Mouse (Mus musculus) duodenum, adult 2 months (tissue): ENCODE results near the gene H2-T22. TPM values are rescaled to one million over a fixed set of nuclear protein-coding genes. Genes with fewer than 3 reads are reported as not detected.

ENCODE experiments used
- polyA plus RNA-seq: library from polyadenylated mRNA; depleted of rRNA; stranded (reverse); fragments of >200 nt; gene quantifications from 2 replicates; pipeline ENCODE4 v1.2.3, GENCODE M21; 2012; ENCODE audit warnings: low replicate concordance; rRNA removed

H2-T22 gene
- 22.4 and 45.9 TPM in 2 replicates for polyA plus RNA-seq

GRCm38 (mm10) chr17:36042610-36043169, at the start of gene H2-T22, which contains the start of gene Gm6034:
H2-T22 (minus strand) TSS chr17:36042747.
Gm6034 (plus strand) TSS chr17:36042961.

GRCm38 (mm10) chr17:36058362-36058761, 15.8 kb upstream of the H2-T22 start, which contains the start of gene Gm11127:
Gm11127 (minus strand) TSS chr17:36058371.

GRCm38 (mm10) chr17:36032351-36032875, 10.1 kb downstream of the H2-T22 start, which contains the start of gene H2-T23:
H2-T23 (minus strand) TSS chr17:36032855.

GRCm38 (mm10) chr17:36020191-36021073, 22.1 kb downstream of the H2-T22 start, which contains the start of gene H2-T24:
H2-T24 (minus strand) TSS chr17:36020560.

Other genes starting within 250 kb of the H2-T22 start
- gene Ier3, start 221.1 kb downstream of the H2-T22 start, polyA plus RNA-seq: 20.3 and 22.3 TPM in 2 replicates
- gene Flot1, start 219.5 kb downstream of the H2-T22 start, polyA plus RNA-seq: 39.8 and 40.1 TPM in 2 replicates
- gene Tubb5, start 204.4 kb downstream of the H2-T22 start, polyA plus RNA-seq: 105 and 114 TPM in 2 replicates
- 1.4 and 3.0 TPM in 2 replicates for gene Mdc1, start 201.2 kb downstream of the H2-T22 start, polyA plus RNA-seq
- gene Nrm, start 181.4 kb downstream of the H2-T22 start, polyA plus RNA-seq: 13.6 and 21.1 TPM in 2 replicates
- gene Ppp1r18, start 177.2 kb downstream of the H2-T22 start, polyA plus RNA-seq: 16.2 and 25.7 TPM in 2 replicates
- 36.5 and 59.4 TPM in 2 replicates for gene Dhx16, start 162.9 kb downstream of the H2-T22 start, polyA plus RNA-seq
- 180 and 283 TPM in 2 replicates for gene 2310061I04Rik, start 145.3 kb downstream of the H2-T22 start, polyA plus RNA-seq
- 47.1 and 64.0 TPM in 2 replicates for gene Atat1, start 132.7 kb downstream of the H2-T22 start, polyA plus RNA-seq
- gene Mrps18b, start 126.4 kb downstream of the H2-T22 start, polyA plus RNA-seq: 74.3 and 76.9 TPM in 2 replicates
- gene Ppp1r10, start 126.3 kb downstream of the H2-T22 start, polyA plus RNA-seq: 25.8 and 36.2 TPM in 2 replicates
- gene Abcf1, start 73.0 kb downstream of the H2-T22 start, polyA plus RNA-seq: 60.3 and 89.7 TPM in 2 replicates
- gene Gnl1, start 62.9 kb downstream of the H2-T22 start, polyA plus RNA-seq: 17.2 and 34.2 TPM in 2 replicates
- 8.2 and 8.5 TPM in 2 replicates for gene Prr3, start 62.5 kb downstream of the H2-T22 start, polyA plus RNA-seq
- 1.2 and 1.9 TPM in 2 replicates for gene H2-T24, start 22.2 kb downstream of the H2-T22 start, polyA plus RNA-seq
- 247 and 672 TPM in 2 replicates for gene H2-T23, start 9.9 kb downstream of the H2-T22 start, polyA plus RNA-seq
- not detected in 2 replicates for gene Gm6034, start 214 bp upstream of the H2-T22 start, polyA plus RNA-seq
- 46.7 and 279 TPM in 2 replicates for gene Gm11127, start 15.6 kb upstream of the H2-T22 start, polyA plus RNA-seq
- gene Gm19684, start 78.9 kb upstream of the H2-T22 start, polyA plus RNA-seq: 0.06 TPM in 2 replicates
- gene Gm7030, start 86.7 kb upstream of the H2-T22 start, polyA plus RNA-seq: 12.6 and 15.9 TPM in 2 replicates
- gene Gm8909, start 125.8 kb upstream of the H2-T22 start, polyA plus RNA-seq: 99.5 and 293 TPM in 2 replicates
- 118 and 133 TPM in 2 replicates for gene H2-T3, start 147.5 kb upstream of the H2-T22 start, polyA plus RNA-seq
- gene Rpp21, start 215.3 kb upstream of the H2-T22 start, polyA plus RNA-seq: 132 and 151 TPM in 2 replicates
- 5.3 and 8.0 TPM in 2 replicates for gene Trim39, start 229.5 kb upstream of the H2-T22 start, polyA plus RNA-seq
- not detected in 2 replicates for gene H2-M10.2, start 243.7 kb upstream of the H2-T22 start, polyA plus RNA-seq